Mouse (Mus musculus) lung, postnatal 0 days (tissue): ENCODE data around the gene Tmem252. TPM values are rescaled to one million over a fixed set of nuclear protein-coding genes. Genes with fewer than 3 reads are reported as not detected.
"Not testable (repeated sequence)": the region's sequence is repeated elsewhere in the genome, so short reads cannot be mapped to it uniquely, and the experiment has no call there.

Experiments
- ATAC-seq: fragments of 200-750 bp; cut with Nextera tagmentation; 2 replicates; pipeline ENCODE4 v1.8.0; 2017; ENCODE audit warnings: moderate library complexity
- DNase-seq: peaks from one replicate; pipeline ENCODE4 v3.0.0-alpha.2; 2016; ENCODE audit warnings: low spot score
- H3K27ac ChIP-seq: fragments of 300-500 bp; sonication (generic); 2 replicates; pipeline ENCODE4 v1.5.1; 2014; ENCODE audit warnings: antibody characterized with exemption, mild to moderate bottlenecking, low read length, mixed read lengths
- H3K27me3 ChIP-seq: fragments of 300-500 bp; sonication (generic); replicated peaks from 2 replicates; pipeline ENCODE4 v1.6.1; 2014; ENCODE audit warnings: low read length, mixed read lengths; ENCODE audit not compliant: insufficient read depth
- H3K36me3 ChIP-seq: fragments of 300-500 bp; sonication (generic); 2 replicates; pipeline ENCODE4 v1.6.1; 2014; ENCODE audit warnings: low read length, mixed read lengths; ENCODE audit not compliant: insufficient read depth
- H3K4me1 ChIP-seq: fragments of 300-500 bp; sonication (generic); 2 replicates; pipeline ENCODE4 v1.6.1; 2014; ENCODE audit warnings: antibody characterized with exemption, low read depth, low read length, mixed read lengths; ENCODE audit not compliant: insufficient read depth
- H3K4me2 ChIP-seq: fragments of 300-500 bp; sonication (generic); replicated peaks from 2 replicates; pipeline ENCODE4 v1.6.1; 2014; ENCODE audit warnings: low read depth, mild to moderate bottlenecking, low read length, moderate library complexity, mixed read lengths
- H3K4me3 ChIP-seq: fragments of 300-500 bp; sonication (generic); 2 replicates; pipeline ENCODE4 v1.5.1; 2014; ENCODE audit warnings: low read depth, low read length
- H3K9ac ChIP-seq: fragments of 300-500 bp; sonication (generic); replicated peaks from 2 replicates; pipeline ENCODE4 v1.6.1; 2014; ENCODE audit warnings: low read depth, mild to moderate bottlenecking
- H3K9me3 ChIP-seq: fragments of 300-500 bp; sonication (generic); 2 replicates; pipeline ENCODE4 v1.6.1; 2016; ENCODE audit warnings: low read length, mixed read lengths
- CTCF ChIP-seq: IDR thresholded peaks from 2 replicates; pipeline ENCODE4 v1.5.1; 2016; ENCODE audit warnings: antibody characterized with exemption, mild to moderate bottlenecking
- EP300 ChIP-seq: IDR thresholded peaks from 2 replicates; pipeline ENCODE4 v1.6.1; 2016; ENCODE audit warnings: antibody characterized with exemption, mild to moderate bottlenecking, control low read depth
- WGBS: fragments of 180-500 bp; shearing (Covaris S2); extraction: QIAGEN DNeasy Blood & Tissue Kit; methylation state at CpG from one replicate; pipeline ENCODE4 v1.1.7; 2014; 5-methylcytosine and 5-hydroxymethylcytosine counted together
- polyA plus RNA-seq: library from polyadenylated mRNA; unstranded; fragments of >200 nt; fragmentation: Nextera tagmentation; extraction: Ambion mirVana; gene quantifications from 2 replicates; pipeline ENCODE4 v1.2.1, GENCODE M21; 2015

Gene Tmem252
- polyA plus RNA-seq, 1 experiment from 2014 or later: 6.2 TPM

DNA sequence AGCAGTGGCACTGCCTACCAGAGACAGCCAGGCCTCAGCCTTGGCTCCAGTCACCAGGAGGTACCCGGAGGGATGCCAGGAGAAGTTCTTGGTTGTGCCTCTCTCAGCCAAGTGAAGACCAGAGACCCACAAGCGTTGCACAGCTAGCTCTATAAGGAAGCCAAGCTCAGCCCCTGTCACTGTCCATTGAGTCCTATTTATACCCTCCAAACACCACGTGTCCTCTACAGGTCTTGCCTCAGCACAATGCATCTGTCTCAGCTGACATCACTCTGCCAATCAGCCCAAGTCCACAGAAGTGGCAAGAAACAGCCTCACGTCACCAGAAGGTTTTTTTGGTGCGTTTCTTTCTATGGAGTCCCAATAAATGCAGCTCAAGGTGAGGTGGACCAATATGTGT, 26.9 kb downstream of the Tmem252 start:
- no peak for TF ChIP-seq EP300
- no peak for TF ChIP-seq CTCF
- WGBS: 80% methylated on average over 5 of the region's 5 CpGs
- Histone ChIP-seq H3K9ac (no peak overlapping the region), H3K9me3 (no peaks in the 10 kb centered on the region), H3K36me3 (no peaks in the 10 kb centered on the region), H3K27me3 (no peaks in the 10 kb centered on the region), H3K4me2 (no peak overlapping the region), H3K27ac (no peak overlapping the region), H3K4me3 (no peak overlapping the region), H3K4me1 (no peaks in the 10 kb centered on the region)
- ATAC-seq: no peak
- DNase-seq: no peak

DNA sequence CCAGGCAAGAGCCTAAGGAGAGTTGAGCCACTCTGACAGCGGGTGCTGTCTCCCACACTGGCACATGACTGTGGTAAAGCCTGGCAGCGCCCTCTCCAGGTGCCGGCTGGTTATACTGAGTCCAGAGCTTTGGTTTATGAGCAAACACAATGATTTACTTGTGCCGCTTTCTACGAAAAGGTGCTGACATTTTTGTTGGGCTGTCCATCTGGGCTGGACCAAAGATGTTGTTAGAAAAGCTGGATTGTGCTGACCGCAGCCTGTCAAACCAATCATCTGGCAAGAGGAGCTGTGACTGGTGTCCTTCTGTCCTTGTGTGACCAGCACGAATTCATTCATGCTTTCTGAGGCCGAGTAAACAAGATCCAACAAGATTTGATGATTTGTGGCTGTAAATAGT, 27.9 kb downstream of the Tmem252 start:
- TF ChIP-seq CTCF (0 out of 2 replicates have a peak, but pooled peaks have one; percentile 20), EP300 (no peak)
- Histone ChIP-seq H3K9ac (no peak overlapping the region), H3K9me3 (no peaks in the 10 kb centered on the region), H3K4me2 (no peak overlapping the region), H3K27me3 (no peaks in the 10 kb centered on the region), H3K27ac (no peak overlapping the region), H3K4me3 (no peak overlapping the region), H3K36me3 (no peaks in the 10 kb centered on the region), H3K4me1 (peaks cover 8% of the 10 kb centered on the region; the same call in 1 of the 2 replicates)
- DNase-seq (no peak), ATAC-seq (no peak)
- WGBS: 57% methylated on average over 8 of the region's 8 CpGs

DNA sequence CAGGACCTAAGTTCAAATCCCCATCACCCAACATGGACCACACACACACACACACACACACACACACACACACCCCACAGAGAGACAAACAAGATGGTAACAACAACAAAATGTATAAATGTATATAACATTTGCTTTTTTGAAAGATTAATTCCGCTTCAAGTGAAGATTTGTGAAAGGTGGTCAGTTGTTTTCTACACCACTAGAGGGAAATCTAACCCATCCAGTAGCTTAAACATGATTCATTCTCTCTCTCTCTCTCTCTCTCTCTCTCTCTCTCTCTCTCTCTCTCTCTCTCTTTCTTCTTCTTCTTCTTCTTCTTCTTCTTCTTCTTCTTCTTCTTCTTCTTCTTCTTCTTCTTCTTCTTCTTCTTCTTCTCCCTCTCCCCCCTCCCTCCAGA, 29.4 kb downstream of the Tmem252 start:
- H3K27ac ChIP-seq, H3K36me3 ChIP-seq, H3K4me2 ChIP-seq, ATAC-seq, H3K27me3 ChIP-seq, H3K9ac ChIP-seq, H3K9me3 ChIP-seq, H3K4me3 ChIP-seq: not testable (repeated sequence)
- peaks cover 10% of the 10 kb centered on the region; the same call in 1 of the 2 replicates for H3K4me1 ChIP-seq
- DNase-seq: peak; percentile 29
- WGBS: 60% methylated on average over 1 of the region's 1 CpGs
- TF ChIP-seq CTCF: peak; percentile 43

- DNase-seq (peak; percentile 90), ATAC-seq (peak; percentile 73)
- H3K4me3 ChIP-seq: no peak overlapping the region
- H3K4me2 ChIP-seq: no peak overlapping the region
- no peaks in the 10 kb centered on the region for H3K9me3 ChIP-seq
- H3K27ac ChIP-seq: no peak overlapping the region
- no peaks in the 10 kb centered on the region for H3K36me3 ChIP-seq
- no peaks in the 10 kb centered on the region for H3K27me3 ChIP-seq
- TF ChIP-seq CTCF (no peak), EP300 (peak; percentile 41; the same call in 1 of the 2 replicates)
- 48% methylated on average over 8 of the region's 8 CpGs for WGBS
- H3K4me1 ChIP-seq: peaks cover 12% of the 10 kb centered on the region; the same call in 1 of the 2 replicates
- H3K9ac ChIP-seq: no peak overlapping the region
These were observed 29.9 kb downstream of the Tmem252 start for GRCm38 (mm10) chr19:24703680-24704079.

- 50% methylated on average over 2 of the region's 2 CpGs for WGBS
- H3K27me3 ChIP-seq: no peaks in the 10 kb centered on the region
- H3K27ac ChIP-seq: no peak overlapping the region; the same call in 1 of the 2 replicates
These were observed 30.5 kb downstream of the Tmem252 start for GRCm38 (mm10) chr19:24704326-24704725.

GRCm38 (mm10) chr19:24705395-24705794, 31.6 kb downstream of the Tmem252 start:
- DNase-seq (peak; percentile 41), ATAC-seq (no peak)
- no peak overlapping the region for H3K9ac ChIP-seq
- H3K27ac ChIP-seq: no peak overlapping the region
- no peak overlapping the region for H3K4me2 ChIP-seq
- no peaks in the 10 kb centered on the region for H3K9me3 ChIP-seq
- no peak overlapping the region for H3K4me3 ChIP-seq
- no peaks in the 10 kb centered on the region for H3K36me3 ChIP-seq
- H3K27me3 ChIP-seq: no peaks in the 10 kb centered on the region
- WGBS: 79% methylated on average over 1 of the region's 1 CpGs
- H3K4me1 ChIP-seq: peaks cover 12% of the 10 kb centered on the region; the same call in 1 of the 2 replicates
- TF ChIP-seq CTCF (peak; percentile 72), EP300 (no peak)

More at GRCm38 (mm10) chr19:24704326-24704725, 30.5 kb downstream of the Tmem252 start:
- H3K9ac ChIP-seq: no peak overlapping the region
- H3K4me2 ChIP-seq: no peak overlapping the region
- ATAC-seq: no peak
- no peak overlapping the region for H3K4me3 ChIP-seq
- no peaks in the 10 kb centered on the region for H3K9me3 ChIP-seq
- no peaks in the 10 kb centered on the region for H3K36me3 ChIP-seq
- TF ChIP-seq CTCF (no peak), EP300 (no peak)
- H3K4me1 ChIP-seq: peaks cover 12% of the 10 kb centered on the region; the same call in 1 of the 2 replicates
- no peak for DNase-seq
